Mouse (Mus musculus) kidney, adult 2 months (tissue): ENCODE data around the gene Sult1b1.
A peak's percentile ranks its signal among the peaks of the same experiment; 100 is the strongest.

Experiments used
- CTCF ChIP-seq: fragments of 200-500 bp; conservative IDR thresholded peaks from 2 replicates; pipeline ENCODE4 v1.5.1; 2011; ENCODE audit warnings: low read depth, mild to moderate bottlenecking, control low read depth, low read length, moderate library complexity, mixed read lengths; ENCODE audit not compliant: insufficient read depth, insufficient read length
- POLR2A ChIP-seq: fragments of 200-500 bp; IDR thresholded peaks from one replicate; pipeline ENCODE4 v1.6.1; 2011; ENCODE audit warnings: low read depth, low read length, control low read depth

- no peak for TF ChIP-seq POLR2A
- peak; percentile 71 for TF ChIP-seq CTCF
These were observed 22.1 kb upstream of the Sult1b1 start for GRCm38 (mm10) chr5:87560145-87560544.
